Mouse (Mus musculus) ES-E14 (cell line): Measurements from ENCODE around the gene Hoxb4.

ENCODE experiments used
- CHD2 ChIP-seq: IDR thresholded peaks from 2 replicates; pipeline ENCODE4 v1.6.1; 2014; ENCODE audit warnings: mild to moderate bottlenecking, low read depth, low read length, inconsistent platforms
- HCFC1 ChIP-seq: IDR thresholded peaks from 2 replicates; pipeline ENCODE4 v1.6.1; 2012; ENCODE audit warnings: low read length, inconsistent platforms, borderline replicate concordance; ENCODE audit not compliant: insufficient read depth
- MAFK ChIP-seq: IDR thresholded peaks from 2 replicates; pipeline ENCODE4 v1.6.1; 2014; ENCODE audit warnings: mild to moderate bottlenecking, low read depth, low read length, inconsistent platforms; ENCODE audit not compliant: insufficient read depth

- TF ChIP-seq MAFK (no peak), CHD2 (no peak), HCFC1 (no peak)
These were observed 51.1 kb downstream of the Hoxb4 start for GRCm38 (mm10) chr11:96369140-96369539.
